Mouse (Mus musculus) hindbrain, embryonic 15.5 days (tissue): ENCODE data around the gene Anks1b. TPM values are rescaled to one million over a fixed set of nuclear protein-coding genes. Genes with fewer than 3 reads are reported as not detected.

Experiments
- ATAC-seq: fragments of 200-750 bp; cut with Nextera tagmentation; 2 replicates; pipeline ENCODE4 v1.8.0; 2017; ENCODE audit warnings: low read depth, moderate number of reproducible peaks, moderate TSS enrichment; ENCODE audit not compliant: low FRiP score
- H3K27ac ChIP-seq: fragments of 300-500 bp; sonication (generic); replicated peaks from 2 replicates; pipeline ENCODE4 v1.5.1; 2015; ENCODE audit warnings: mild to moderate bottlenecking, inconsistent platforms
- H3K27me3 ChIP-seq: fragments of 300-500 bp; sonication (generic); 2 replicates; pipeline ENCODE4 v1.6.1; 2015; ENCODE audit warnings: control low read depth, inconsistent platforms
- H3K36me3 ChIP-seq: fragments of 300-500 bp; sonication (generic); 2 replicates; pipeline ENCODE4 v1.6.1; 2015; ENCODE audit warnings: control low read depth, inconsistent platforms
- H3K4me1 ChIP-seq: fragments of 300-500 bp; sonication (generic); replicated peaks from 2 replicates; pipeline ENCODE4 v1.6.1; 2015; ENCODE audit warnings: control low read depth, inconsistent platforms
- H3K4me2 ChIP-seq: fragments of 300-500 bp; sonication (generic); 2 replicates; pipeline ENCODE4 v1.6.1; 2015; ENCODE audit warnings: moderate library complexity, mild to moderate bottlenecking, inconsistent platforms
- H3K4me3 ChIP-seq: fragments of 300-500 bp; sonication (generic); 2 replicates; pipeline ENCODE4 v1.5.1; 2015; ENCODE audit warnings: mild to moderate bottlenecking, inconsistent platforms
- H3K9ac ChIP-seq: fragments of 300-500 bp; sonication (generic); 2 replicates; pipeline ENCODE4 v1.6.1; 2015; ENCODE audit warnings: inconsistent platforms
- H3K9me3 ChIP-seq: fragments of 300-500 bp; sonication (generic); 2 replicates; pipeline ENCODE4 v1.6.1; 2016; ENCODE audit warnings: control low read depth, inconsistent platforms
- WGBS: fragments of 180-500 bp; shearing (Covaris S2); methylation state at CpG from one replicate; pipeline ENCODE4 v1.1.7; 2015; 5-methylcytosine and 5-hydroxymethylcytosine counted together
- polyA plus RNA-seq: library from polyadenylated mRNA; unstranded; fragments of >200 nt; fragmentation: Nextera tagmentation; extraction: Ambion mirVana; gene quantifications from 2 replicates; pipeline ENCODE4 v1.2.1, GENCODE M21; 2015

Gene Anks1b
- polyA plus RNA-seq, 1 experiment from 2014 or later = 85.2 TPM

- H3K4me1 ChIP-seq = 0 out of 2 replicates have a peak, but pooled peaks cover 2% of the 10 kb centered on the region
- H3K4me3 ChIP-seq = no peak overlapping the region
- no peak overlapping the region for H3K27ac ChIP-seq
- H3K9me3 ChIP-seq = no peaks in the 10 kb centered on the region
- no peak overlapping the region for H3K9ac ChIP-seq
- no peaks in the 10 kb centered on the region for H3K36me3 ChIP-seq
- H3K4me2 ChIP-seq = no peak overlapping the region
- 74% methylated on average over 7 of the region's 7 CpGs for WGBS
- peak; percentile 11; the same call in 1 of the 2 replicates for ATAC-seq
- no peaks in the 10 kb centered on the region for H3K27me3 ChIP-seq
These were observed 784.3 kb downstream of the Anks1b start for GRCm38 (mm10) chr10:90657416-90658120.

DNA sequence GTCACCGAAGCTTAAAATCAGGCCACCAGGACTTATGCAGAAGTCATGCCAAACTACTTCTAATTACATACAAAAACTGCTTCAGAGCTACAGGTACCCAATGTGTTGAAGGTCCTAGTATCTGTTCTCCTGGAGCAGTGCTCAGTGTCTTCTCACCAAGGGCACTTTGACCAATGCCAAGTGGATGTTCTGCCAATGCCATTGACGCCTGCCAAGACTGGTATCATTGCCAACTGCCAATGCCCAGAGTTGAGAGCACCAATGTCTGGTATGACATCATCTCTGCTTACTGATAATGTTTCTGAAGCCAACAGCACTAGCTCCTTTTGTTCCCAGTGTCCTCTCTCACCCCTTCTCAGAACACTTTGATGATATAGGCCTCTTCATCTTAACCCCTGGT is 793.4 kb downstream of the Anks1b start:
- Histone ChIP-seq H3K36me3 (no peaks in the 10 kb centered on the region), H3K9me3 (no peaks in the 10 kb centered on the region), H3K4me3 (no peak overlapping the region), H3K9ac (no peak overlapping the region), H3K4me1 (no peaks in the 10 kb centered on the region), H3K27ac (no peak overlapping the region), H3K27me3 (no peaks in the 10 kb centered on the region), H3K4me2 (no peak overlapping the region)
- WGBS = 85% methylated on average over 2 of the region's 2 CpGs
- ATAC-seq = peak; percentile 63; the same call in 1 of the 2 replicates

DNA sequence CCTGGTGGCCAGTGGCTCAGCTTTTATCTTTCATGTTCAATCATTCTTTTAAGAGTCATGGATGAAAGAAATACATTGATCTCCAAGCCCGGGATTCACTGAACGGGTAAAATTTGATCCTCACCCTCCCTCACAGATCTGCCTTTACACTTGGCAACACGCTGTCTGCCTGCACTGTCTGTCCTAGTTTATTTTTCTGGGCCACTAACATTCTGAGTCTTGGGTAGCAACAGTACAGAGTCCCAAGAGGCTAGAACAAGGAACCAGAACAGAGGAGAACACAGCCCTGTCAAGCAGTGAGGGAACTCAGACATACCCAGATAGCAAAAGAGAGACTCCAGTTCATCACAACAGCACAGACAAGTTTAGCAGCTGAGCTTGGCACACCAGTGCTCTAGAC is 797.0 kb downstream of the Anks1b start:
- Histone ChIP-seq H3K9me3 (no peaks in the 10 kb centered on the region), H3K27ac (no peak overlapping the region), H3K36me3 (no peaks in the 10 kb centered on the region), H3K4me3 (no peak overlapping the region), H3K9ac (no peak overlapping the region), H3K27me3 (no peaks in the 10 kb centered on the region), H3K4me1 (no peaks in the 10 kb centered on the region), H3K4me2 (no peak overlapping the region)
- ATAC-seq = no peak
- WGBS = 90% methylated on average over 3 of the region's 3 CpGs

- Histone ChIP-seq H3K9ac (no peak overlapping the region), H3K36me3 (no peaks in the 10 kb centered on the region), H3K9me3 (no peaks in the 10 kb centered on the region), H3K27me3 (no peaks in the 10 kb centered on the region), H3K4me1 (no peaks in the 10 kb centered on the region), H3K4me2 (no peak overlapping the region), H3K4me3 (no peak overlapping the region), H3K27ac (no peak overlapping the region)
- no peak for ATAC-seq
- 82% methylated on average over 3 of the region's 3 CpGs for WGBS
These were observed 798.8 kb downstream of the Anks1b start for GRCm38 (mm10) chr10:90672135-90672534.

GRCm38 (mm10) chr10:90674362-90674761 is 801.1 kb downstream of the Anks1b start:
- no peak for ATAC-seq
- Histone ChIP-seq H3K36me3 (no peaks in the 10 kb centered on the region), H3K27me3 (no peaks in the 10 kb centered on the region), H3K4me2 (no peak overlapping the region), H3K4me1 (no peaks in the 10 kb centered on the region), H3K4me3 (no peak overlapping the region), H3K9ac (no peak overlapping the region), H3K27ac (no peak overlapping the region), H3K9me3 (no peaks in the 10 kb centered on the region)
- 74% methylated on average over 10 of the region's 10 CpGs for WGBS

GRCm38 (mm10) chr10:90677421-90677820 is 804.1 kb downstream of the Anks1b start:
- no peaks in the 10 kb centered on the region for H3K27me3 ChIP-seq
- no peak overlapping the region for H3K27ac ChIP-seq
- no peak overlapping the region for H3K4me3 ChIP-seq
- no peaks in the 10 kb centered on the region for H3K4me1 ChIP-seq
- no peak overlapping the region for H3K9ac ChIP-seq
- H3K9me3 ChIP-seq = no peaks in the 10 kb centered on the region
- H3K36me3 ChIP-seq = no peaks in the 10 kb centered on the region
- H3K4me2 ChIP-seq = no peak overlapping the region
- 92% methylated on average over 3 of the region's 3 CpGs for WGBS
- ATAC-seq = no peak

DNA sequence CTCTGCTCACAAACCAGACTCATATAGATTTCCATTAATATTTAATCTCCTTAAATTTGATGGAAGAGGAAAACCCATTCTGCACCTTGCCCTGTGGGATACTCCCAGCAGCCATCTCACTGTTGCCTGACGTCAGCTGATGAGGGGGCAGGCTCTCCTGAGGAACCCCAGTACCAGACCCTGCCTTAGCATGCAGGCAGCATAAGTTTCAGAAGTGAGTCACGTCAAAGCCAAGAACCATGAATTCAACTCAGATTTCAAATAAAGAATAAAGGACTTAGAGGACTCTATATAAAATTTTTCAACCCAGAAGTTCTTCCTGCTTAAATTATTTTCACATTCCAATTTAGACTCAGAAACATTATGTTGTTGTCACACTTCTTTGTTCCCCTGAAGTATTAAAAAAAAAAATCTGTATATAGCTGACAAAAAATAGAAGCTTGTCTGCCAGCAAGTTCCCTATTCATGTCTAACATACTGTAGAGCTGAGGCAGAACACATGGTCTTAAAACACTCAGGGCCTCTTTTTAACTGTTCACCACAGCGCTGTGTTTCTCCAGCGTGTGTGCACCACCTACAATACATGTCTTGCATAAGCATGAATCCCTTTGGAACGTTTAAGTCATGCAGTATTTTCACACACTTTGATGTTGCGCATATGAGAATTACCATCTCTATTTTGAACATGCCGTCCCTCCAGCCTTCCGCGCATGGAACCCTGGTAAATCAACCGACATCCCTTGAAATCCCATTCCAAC is 806.6 kb downstream of the Anks1b start:
- H3K27me3 ChIP-seq = no peaks in the 10 kb centered on the region
- no peak overlapping the region for H3K4me3 ChIP-seq
- H3K27ac ChIP-seq = no peak overlapping the region
- ATAC-seq = no peak
- H3K36me3 ChIP-seq = no peaks in the 10 kb centered on the region
- WGBS = 75% methylated on average over 10 of the region's 10 CpGs
- H3K9me3 ChIP-seq = no peaks in the 10 kb centered on the region
- no peak overlapping the region for H3K9ac ChIP-seq
- H3K4me2 ChIP-seq = no peak overlapping the region
- H3K4me1 ChIP-seq = no peaks in the 10 kb centered on the region

GRCm38 (mm10) chr10:90683813-90684212 is 810.5 kb downstream of the Anks1b start:
- H3K4me1 ChIP-seq = no peaks in the 10 kb centered on the region
- H3K4me3 ChIP-seq = no peak overlapping the region
- H3K4me2 ChIP-seq = no peak overlapping the region
- 54% methylated on average over 3 of the region's 3 CpGs for WGBS
- H3K36me3 ChIP-seq = no peaks in the 10 kb centered on the region
- no peak for ATAC-seq
- H3K9ac ChIP-seq = no peak overlapping the region
- no peaks in the 10 kb centered on the region for H3K9me3 ChIP-seq
- H3K27ac ChIP-seq = no peak overlapping the region
- no peaks in the 10 kb centered on the region for H3K27me3 ChIP-seq

GRCm38 (mm10) chr10:90685367-90685766 is 812.1 kb downstream of the Anks1b start:
- Histone ChIP-seq H3K4me1 (0 out of 2 replicates have a peak, but pooled peaks cover 4% of the 10 kb centered on the region), H3K9me3 (no peaks in the 10 kb centered on the region), H3K36me3 (no peaks in the 10 kb centered on the region), H3K4me3 (no peak overlapping the region), H3K4me2 (no peak overlapping the region), H3K9ac (no peak overlapping the region), H3K27ac (no peak overlapping the region), H3K27me3 (no peaks in the 10 kb centered on the region)
- ATAC-seq = no peak
- WGBS = 77% methylated on average over 4 of the region's 4 CpGs

DNA sequence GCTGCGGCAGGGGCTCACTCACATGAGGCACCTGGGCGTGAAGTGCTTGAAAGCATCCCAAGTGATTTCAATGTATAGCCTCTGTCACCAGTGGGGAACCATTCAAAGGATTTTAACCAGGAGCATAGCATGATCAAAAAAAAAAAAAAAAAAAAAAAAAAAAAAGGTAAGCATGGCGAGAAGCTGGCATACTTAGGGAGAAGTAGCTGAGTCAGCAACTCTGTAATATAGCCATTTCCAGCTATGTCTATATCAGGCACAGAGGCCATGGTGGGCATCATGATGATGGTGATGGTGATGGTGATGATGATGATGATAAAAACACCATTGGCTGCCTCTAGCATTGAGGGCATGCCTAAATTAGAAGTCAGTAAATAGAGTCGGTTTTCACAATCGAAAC is 814.8 kb downstream of the Anks1b start:
- no peaks in the 10 kb centered on the region for H3K36me3 ChIP-seq
- ATAC-seq = no peak
- no peak overlapping the region for H3K4me3 ChIP-seq
- no peaks in the 10 kb centered on the region for H3K27me3 ChIP-seq
- H3K9ac ChIP-seq = no peak overlapping the region
- no peaks in the 10 kb centered on the region for H3K9me3 ChIP-seq
- no peak overlapping the region for H3K27ac ChIP-seq
- H3K4me2 ChIP-seq = no peak overlapping the region
- WGBS = 87% methylated on average over 5 of the region's 5 CpGs
- H3K4me1 ChIP-seq = 0 out of 2 replicates have a peak, but pooled peaks cover 4% of the 10 kb centered on the region

GRCm38 (mm10) chr10:90688696-90689252 is 815.5 kb downstream of the Anks1b start:
- ATAC-seq = no peak
- no peak overlapping the region for H3K4me3 ChIP-seq
- no peak overlapping the region for H3K27ac ChIP-seq
- H3K4me1 ChIP-seq = 0 out of 2 replicates have a peak, but pooled peaks cover 4% of the 10 kb centered on the region
- no peak overlapping the region for H3K9ac ChIP-seq
- H3K4me2 ChIP-seq = no peak overlapping the region
- WGBS = 76% methylated on average over 13 of the region's 13 CpGs
- H3K9me3 ChIP-seq = no peaks in the 10 kb centered on the region
- no peaks in the 10 kb centered on the region for H3K36me3 ChIP-seq
- no peaks in the 10 kb centered on the region for H3K27me3 ChIP-seq

- no peaks in the 10 kb centered on the region for H3K9me3 ChIP-seq
- H3K27ac ChIP-seq = 0 out of 2 replicates have a peak overlapping the region, but pooled peaks have one; percentile 18
- H3K9ac ChIP-seq = no peak overlapping the region
- no peak for ATAC-seq
- no peak overlapping the region for H3K4me2 ChIP-seq
- 48% methylated on average over 11 of the region's 11 CpGs for WGBS
- no peaks in the 10 kb centered on the region for H3K27me3 ChIP-seq
- H3K4me3 ChIP-seq = no peak overlapping the region
- H3K4me1 ChIP-seq = 0 out of 2 replicates have a peak, but pooled peaks cover 4% of the 10 kb centered on the region
- H3K36me3 ChIP-seq = no peaks in the 10 kb centered on the region
These were observed 816.7 kb downstream of the Anks1b start for GRCm38 (mm10) chr10:90689854-90690513.
